Mouse (Mus musculus) heart, embryonic 10.5 days (tissue): Measurements from ENCODE around the gene Jade1. TPM values are rescaled to one million over a fixed set of nuclear protein-coding genes. Genes with fewer than 3 reads are reported as not detected.
A peak's percentile ranks its signal among the peaks of the same experiment; 100 is the strongest.

ENCODE experiments used
- DNase-seq: peaks from one replicate; pipeline ENCODE4 v3.0.0-alpha.2; 2017; ENCODE audit warnings: low spot score
- H3K27ac ChIP-seq: fragments of 300-500 bp; sonication (generic); 2 replicates; pipeline ENCODE4 v1.5.1; 2016; ENCODE audit warnings: mild to moderate bottlenecking
- H3K27me3 ChIP-seq: fragments of 300-500 bp; sonication (generic); 2 replicates; pipeline ENCODE4 v1.6.1; 2016; ENCODE audit warnings: mild to moderate bottlenecking; ENCODE audit not compliant: poor library complexity, insufficient read depth, severe bottlenecking
- H3K36me3 ChIP-seq: fragments of 300-500 bp; sonication (generic); 2 replicates; pipeline ENCODE4 v1.6.1; 2016; ENCODE audit warnings: mild to moderate bottlenecking, moderate library complexity
- H3K4me1 ChIP-seq: fragments of 300-500 bp; sonication (generic); 2 replicates; pipeline ENCODE4 v1.6.1; 2016; ENCODE audit warnings: mild to moderate bottlenecking
- H3K4me3 ChIP-seq: fragments of 300-500 bp; sonication (generic); 2 replicates; pipeline ENCODE4 v1.5.1; 2016; ENCODE audit warnings: mild to moderate bottlenecking, moderate library complexity
- H3K9me3 ChIP-seq: fragments of 300-500 bp; sonication (generic); 2 replicates; pipeline ENCODE4 v1.6.1; 2016; ENCODE audit warnings: mild to moderate bottlenecking, moderate library complexity
- WGBS: fragments of 180-500 bp; shearing (Covaris S2); methylation state at CpG from one replicate; pipeline ENCODE4 v1.1.7; 2016; 5-methylcytosine and 5-hydroxymethylcytosine counted together
- polyA plus RNA-seq: library from polyadenylated mRNA; unstranded; fragments of >200 nt; fragmentation: Nextera tagmentation; extraction: Ambion mirVana; gene quantifications from 2 replicates; pipeline ENCODE4 v1.2.1, GENCODE M21; 2016

Jade1 gene
- polyA plus RNA-seq, 1 experiment from 2014 or later = 13.1 TPM

- no peaks in the 10 kb centered on the region for H3K27me3 ChIP-seq
- no peak for DNase-seq
- WGBS = 69% methylated on average over 9 of the region's 9 CpGs
- H3K36me3 ChIP-seq = peaks cover 62% of the 10 kb centered on the region
- no peaks in the 10 kb centered on the region for H3K9me3 ChIP-seq
- no peak overlapping the region for H3K4me3 ChIP-seq
- peaks cover 23% of the 10 kb centered on the region for H3K4me1 ChIP-seq
- no peak overlapping the region for H3K27ac ChIP-seq
Measured at GRCm38 (mm10) chr3:41598412-41598811, 42.9 kb downstream of the Jade1 start.

- Histone ChIP-seq H3K4me3 (no peak overlapping the region), H3K9me3 (no peaks in the 10 kb centered on the region), H3K36me3 (peaks cover 56% of the 10 kb centered on the region), H3K27me3 (no peaks in the 10 kb centered on the region), H3K4me1 (peaks cover 26% of the 10 kb centered on the region), H3K27ac (peak overlapping the region; percentile 42; the same call in 1 of the 2 replicates)
- DNase-seq = no peak
- 90% methylated on average over 10 of the region's 10 CpGs for WGBS
Measured at GRCm38 (mm10) chr3:41599226-41599625, 43.7 kb downstream of the Jade1 start.

- Histone ChIP-seq H3K4me3 (no peak overlapping the region), H3K27me3 (no peaks in the 10 kb centered on the region), H3K36me3 (peaks cover 56% of the 10 kb centered on the region), H3K4me1 (peaks cover 30% of the 10 kb centered on the region), H3K27ac (peak overlapping the region; percentile 42), H3K9me3 (no peaks in the 10 kb centered on the region)
- WGBS = 68% methylated on average over 14 of the region's 14 CpGs
- peak; percentile 76 for DNase-seq
Measured at GRCm38 (mm10) chr3:41599806-41600589, 44.5 kb downstream of the Jade1 start.

- Histone ChIP-seq H3K9me3 (no peaks in the 10 kb centered on the region), H3K27me3 (no peaks in the 10 kb centered on the region), H3K36me3 (peaks cover 54% of the 10 kb centered on the region), H3K27ac (no peak overlapping the region), H3K4me1 (peaks cover 44% of the 10 kb centered on the region), H3K4me3 (no peak overlapping the region)
- peak; percentile 73 for DNase-seq
- WGBS = 80% methylated on average over 9 of the region's 9 CpGs
Measured at GRCm38 (mm10) chr3:41601226-41602020, 45.9 kb downstream of the Jade1 start.

- Histone ChIP-seq H3K36me3 (peaks cover 40% of the 10 kb centered on the region), H3K9me3 (no peaks in the 10 kb centered on the region), H3K27me3 (no peaks in the 10 kb centered on the region), H3K4me3 (no peak overlapping the region), H3K4me1 (peaks cover 44% of the 10 kb centered on the region), H3K27ac (no peak overlapping the region)
- 82% methylated on average over 10 of the region's 10 CpGs for WGBS
- no peak for DNase-seq
Measured at GRCm38 (mm10) chr3:41602933-41603332, 47.4 kb downstream of the Jade1 start.

- 63% methylated on average over 5 of the region's 5 CpGs for whole genome bisulfite sequencing
- Histone ChIP-seq H3K9me3 (no peaks in the 10 kb centered on the region), H3K4me1 (peaks cover 40% of the 10 kb centered on the region), H3K4me3 (no peak overlapping the region), H3K27me3 (no peaks in the 10 kb centered on the region), H3K27ac (no peak overlapping the region), H3K36me3 (peaks cover 35% of the 10 kb centered on the region)
- DNase-seq = no peak
Measured at GRCm38 (mm10) chr3:41603470-41604019, 48.0 kb downstream of the Jade1 start.

GRCm38 (mm10) chr3:41604629-41605321 is 49.2 kb downstream of the Jade1 start:
- Histone ChIP-seq H3K4me1 (peaks cover 33% of the 10 kb centered on the region), H3K27ac (no peak overlapping the region), H3K4me3 (no peak overlapping the region), H3K27me3 (no peaks in the 10 kb centered on the region), H3K9me3 (no peaks in the 10 kb centered on the region), H3K36me3 (peaks cover 36% of the 10 kb centered on the region)
- peak; percentile 54 for DNase-seq
- WGBS = 89% methylated on average over 12 of the region's 12 CpGs

GRCm38 (mm10) chr3:41605601-41606329 is 50.2 kb downstream of the Jade1 start:
- Histone ChIP-seq H3K36me3 (peaks cover 45% of the 10 kb centered on the region), H3K9me3 (no peaks in the 10 kb centered on the region), H3K4me3 (no peak overlapping the region), H3K27ac (no peak overlapping the region), H3K4me1 (peaks cover 28% of the 10 kb centered on the region; the same call in 1 of the 2 replicates), H3K27me3 (no peaks in the 10 kb centered on the region)
- 78% methylated on average over 13 of the region's 13 CpGs for WGBS
- peak; percentile 73 for DNase-seq

GRCm38 (mm10) chr3:41606330-41606664 is 50.8 kb downstream of the Jade1 start:
- DNase-seq = no peak
- Histone ChIP-seq H3K27me3 (no peaks in the 10 kb centered on the region), H3K27ac (no peak overlapping the region), H3K4me3 (no peak overlapping the region), H3K9me3 (no peaks in the 10 kb centered on the region), H3K36me3 (peaks cover 47% of the 10 kb centered on the region), H3K4me1 (peaks cover 25% of the 10 kb centered on the region; the same call in 1 of the 2 replicates)
- 85% methylated on average over 4 of the region's 4 CpGs for WGBS

- WGBS = 75% methylated on average over 9 of the region's 9 CpGs
- Histone ChIP-seq H3K4me3 (no peak overlapping the region), H3K27ac (no peak overlapping the region), H3K27me3 (no peaks in the 10 kb centered on the region), H3K9me3 (no peaks in the 10 kb centered on the region), H3K36me3 (peaks cover 49% of the 10 kb centered on the region), H3K4me1 (peaks cover 21% of the 10 kb centered on the region; the same call in 1 of the 2 replicates)
- DNase-seq = peak; percentile 64
Measured at GRCm38 (mm10) chr3:41607050-41607449, 51.5 kb downstream of the Jade1 start.

- H3K4me3 ChIP-seq = no peak overlapping the region
- peaks cover 53% of the 10 kb centered on the region for H3K36me3 ChIP-seq
- WGBS = 95% methylated on average over 8 of the region's 8 CpGs
- peak; percentile 63 for DNase-seq
- H3K27me3 ChIP-seq = no peaks in the 10 kb centered on the region
- H3K4me1 ChIP-seq = peaks cover 21% of the 10 kb centered on the region; the same call in 1 of the 2 replicates
- H3K9me3 ChIP-seq = no peaks in the 10 kb centered on the region
- H3K27ac ChIP-seq = no peak overlapping the region
Measured at GRCm38 (mm10) chr3:41607467-41607866, 51.9 kb downstream of the Jade1 start.

- Histone ChIP-seq H3K4me3 (no peak overlapping the region), H3K36me3 (peaks cover 67% of the 10 kb centered on the region), H3K4me1 (peaks cover 19% of the 10 kb centered on the region; the same call in 1 of the 2 replicates), H3K9me3 (no peaks in the 10 kb centered on the region), H3K27ac (no peak overlapping the region), H3K27me3 (no peaks in the 10 kb centered on the region)
- no peak for DNase-seq
- WGBS = 86% methylated on average over 5 of the region's 5 CpGs
Measured at GRCm38 (mm10) chr3:41609071-41609470, 53.5 kb downstream of the Jade1 start.
